Mouse (Mus musculus) heart, embryonic 12.5 days (tissue): ENCODE data around the gene Lsm14a. TPM values are rescaled to one million over a fixed set of nuclear protein-coding genes. Genes with fewer than 3 reads are reported as not detected.

Experiments
- ATAC-seq: fragments of 200-750 bp; cut with Nextera tagmentation; 2 replicates; pipeline ENCODE4 v1.8.0; 2017; ENCODE audit warnings: moderate TSS enrichment, moderate library complexity; ENCODE audit not compliant: insufficient number of reproducible peaks, low FRiP score
- H3K27ac ChIP-seq: fragments of 300-500 bp; sonication (generic); 2 replicates; pipeline ENCODE4 v1.5.1; 2016; ENCODE audit warnings: mild to moderate bottlenecking, moderate library complexity; ENCODE audit not compliant: poor library complexity, severe bottlenecking
- H3K27me3 ChIP-seq: fragments of 300-500 bp; sonication (generic); replicated peaks from 2 replicates; pipeline ENCODE4 v1.6.1; 2016; ENCODE audit warnings: mild to moderate bottlenecking, moderate library complexity
- H3K36me3 ChIP-seq: fragments of 300-500 bp; sonication (generic); 2 replicates; pipeline ENCODE4 v1.6.1; 2016; ENCODE audit warnings: mild to moderate bottlenecking, moderate library complexity
- H3K4me1 ChIP-seq: fragments of 300-500 bp; sonication (generic); replicated peaks from 2 replicates; pipeline ENCODE4 v1.6.1; 2016; ENCODE audit warnings: mild to moderate bottlenecking
- H3K4me2 ChIP-seq: fragments of 300-500 bp; sonication (generic); 2 replicates; pipeline ENCODE4 v1.6.1; 2016; ENCODE audit warnings: mild to moderate bottlenecking, moderate library complexity
- H3K4me3 ChIP-seq: fragments of 300-500 bp; sonication (generic); 2 replicates; pipeline ENCODE4 v1.5.1; 2016; ENCODE audit warnings: mild to moderate bottlenecking
- H3K9ac ChIP-seq: fragments of 300-500 bp; sonication (generic); 2 replicates; pipeline ENCODE4 v1.6.1; 2016; ENCODE audit warnings: mild to moderate bottlenecking, moderate library complexity
- H3K9me3 ChIP-seq: fragments of 300-500 bp; sonication (generic); replicated peaks from 2 replicates; pipeline ENCODE4 v1.6.1; 2016; ENCODE audit warnings: mild to moderate bottlenecking, moderate library complexity
- WGBS: fragments of 180-500 bp; shearing (Covaris S2); methylation state at CpG from one replicate; pipeline ENCODE4 v1.1.7; 2016; 5-methylcytosine and 5-hydroxymethylcytosine counted together
- polyA plus RNA-seq: library from polyadenylated mRNA; unstranded; fragments of >200 nt; fragmentation: Nextera tagmentation; extraction: Ambion mirVana; gene quantifications from 2 replicates; pipeline ENCODE4 v1.2.1, GENCODE M21; 2016

Gene Lsm14a
- polyA plus RNA-seq = 80.3 and 82.9 TPM in 2 replicates

DNA sequence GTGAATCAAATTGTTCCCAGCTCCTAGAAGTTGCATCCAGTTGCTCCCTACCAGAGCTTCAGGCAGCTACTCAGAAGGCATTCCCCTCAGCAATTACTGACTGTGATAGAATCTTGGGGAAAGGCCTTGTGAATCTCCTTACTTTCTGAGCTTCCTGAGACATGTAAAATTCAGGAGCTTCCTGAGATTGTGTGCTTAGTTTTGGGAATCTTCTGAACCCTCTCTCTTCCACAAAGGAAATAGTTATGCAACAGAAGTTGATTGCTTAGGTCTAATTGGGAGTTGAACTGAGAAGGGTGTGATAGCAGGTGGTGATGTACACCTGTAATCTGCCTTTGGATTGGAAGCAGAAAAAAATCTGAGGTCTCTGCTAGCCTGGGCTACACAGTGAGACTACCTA, at the start of gene Lsm14a:
Lsm14a (minus strand) TSS at position 101 of the 400 bp plus-strand sequence.
- H3K9ac ChIP-seq = no peak within 1 kb of the TSS
- ATAC-seq = no peak
- H3K4me1 ChIP-seq = peaks cover 11% of the 10 kb centered on the region
- no peaks in the 10 kb centered on the region for H3K9me3 ChIP-seq
- no peak within 1 kb of the TSS for H3K4me3 ChIP-seq
- no peaks in the 10 kb centered on the region for H3K27me3 ChIP-seq
- H3K4me2 ChIP-seq = no peak within 1 kb of the TSS
- H3K36me3 ChIP-seq = no peaks in the 10 kb centered on the region
- no peak within 1 kb of the TSS for H3K27ac ChIP-seq

DNA sequence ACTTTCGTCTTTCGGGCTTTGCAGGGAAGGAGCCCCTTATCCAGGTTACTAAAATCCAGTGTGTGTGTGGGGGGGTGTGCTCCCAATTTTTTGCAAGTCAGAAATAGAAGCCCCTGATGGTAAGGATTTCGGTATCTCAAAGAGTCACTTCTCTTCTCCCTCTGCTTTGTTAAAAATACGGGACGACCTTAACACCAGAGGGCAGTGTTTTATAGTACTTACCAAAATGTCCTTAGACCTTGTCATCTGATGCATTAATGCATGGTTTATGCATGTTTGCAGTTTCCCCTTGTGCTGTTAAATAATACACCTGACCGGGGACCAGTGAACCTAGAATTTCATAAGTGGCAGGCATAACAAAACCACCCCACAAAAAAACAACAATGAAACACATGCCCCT, 45.8 kb upstream of the Lsm14a start:
- Histone ChIP-seq H3K4me1 (no peaks in the 10 kb centered on the region), H3K27me3 (peaks cover 4% of the 10 kb centered on the region; the same call in 1 of the 2 replicates), H3K9ac (no peak overlapping the region), H3K9me3 (no peaks in the 10 kb centered on the region), H3K4me2 (no peak overlapping the region), H3K27ac (no peak overlapping the region), H3K36me3 (no peaks in the 10 kb centered on the region), H3K4me3 (no peak overlapping the region)
- ATAC-seq = no peak
- WGBS = 34% methylated on average over 6 of the region's 6 CpGs

DNA sequence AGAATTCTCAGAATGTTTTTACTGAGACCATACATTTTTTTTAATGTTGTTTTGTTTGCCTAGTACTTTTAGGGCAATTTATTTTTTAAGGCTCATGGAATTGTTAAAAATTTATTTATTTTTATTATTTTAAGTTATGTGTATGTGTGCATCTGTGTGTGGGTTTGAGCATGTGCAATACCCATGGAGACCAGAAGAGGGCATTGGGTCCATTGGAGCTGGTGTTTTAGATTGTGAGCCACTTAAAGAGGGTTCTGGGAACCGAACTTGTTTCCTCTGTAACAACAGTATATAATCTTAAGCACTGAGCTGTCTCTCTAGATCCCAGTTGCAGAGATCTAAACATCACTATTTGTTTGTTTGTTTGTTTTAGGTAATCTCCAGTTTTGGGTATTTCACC, 40.5 kb upstream of the Lsm14a start:
- peaks cover 4% of the 10 kb centered on the region; the same call in 1 of the 2 replicates for H3K27me3 ChIP-seq
- H3K4me1 ChIP-seq = no peaks in the 10 kb centered on the region
- no peak overlapping the region for H3K4me3 ChIP-seq
- WGBS = 75% methylated on average over 1 of the region's 1 CpGs
- no peak overlapping the region for H3K4me2 ChIP-seq
- H3K9ac ChIP-seq = no peak overlapping the region
- no peak overlapping the region for H3K27ac ChIP-seq
- no peak for ATAC-seq
- no peaks in the 10 kb centered on the region for H3K9me3 ChIP-seq
- no peaks in the 10 kb centered on the region for H3K36me3 ChIP-seq

DNA sequence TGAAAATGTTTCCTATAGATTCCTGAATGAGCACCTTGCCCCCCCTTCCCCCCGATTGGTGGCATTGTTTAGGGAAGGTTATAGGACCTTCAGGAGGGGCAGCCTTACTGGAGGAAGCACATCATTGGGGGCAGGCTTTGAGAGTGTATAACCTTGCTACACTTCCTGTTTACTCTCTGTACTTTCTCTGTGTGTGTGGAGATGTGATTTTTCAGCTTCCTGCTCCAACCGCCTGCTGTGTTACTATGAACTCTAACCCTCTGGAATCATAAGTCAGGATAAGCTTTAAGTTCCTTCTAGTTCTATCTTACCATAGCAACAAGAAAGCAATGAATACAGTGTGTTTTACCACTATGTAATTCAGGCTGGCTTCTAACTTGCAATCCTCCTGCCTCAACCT, 28.1 kb upstream of the Lsm14a start:
- ATAC-seq = no peak
- WGBS = 67% methylated on average over 2 of the region's 2 CpGs
- no peak overlapping the region for H3K9ac ChIP-seq
- no peak overlapping the region for H3K4me3 ChIP-seq
- no peak overlapping the region for H3K27ac ChIP-seq
- H3K27me3 ChIP-seq = no peaks in the 10 kb centered on the region
- no peaks in the 10 kb centered on the region for H3K4me1 ChIP-seq
- H3K36me3 ChIP-seq = no peaks in the 10 kb centered on the region
- no peak overlapping the region for H3K4me2 ChIP-seq
- peaks cover 5% of the 10 kb centered on the region; the same call in 1 of the 2 replicates for H3K9me3 ChIP-seq

DNA sequence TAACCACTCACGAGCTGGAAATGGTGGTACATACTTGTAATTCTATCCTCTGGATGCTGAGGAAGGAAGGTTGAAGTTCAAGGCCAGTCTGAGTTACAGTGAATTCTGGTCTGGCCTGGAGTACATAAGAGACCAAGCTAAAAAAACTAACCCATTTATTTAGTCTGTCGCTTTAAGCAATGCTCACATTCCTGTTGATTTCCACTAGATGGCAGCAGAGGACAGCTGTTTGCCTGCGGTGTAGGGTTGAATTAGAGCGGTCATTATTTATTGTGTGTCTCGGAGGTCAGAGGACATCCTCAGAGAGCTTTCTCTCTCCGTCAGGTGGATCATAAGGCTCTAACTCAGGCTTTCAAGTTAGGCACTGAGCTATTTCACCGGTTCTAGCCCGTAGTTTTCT, 14.4 kb upstream of the Lsm14a start:
- H3K27ac ChIP-seq = no peak overlapping the region
- H3K4me2 ChIP-seq = peak overlapping the region; percentile 26; the same call in 1 of the 2 replicates
- no peak overlapping the region for H3K4me3 ChIP-seq
- H3K9ac ChIP-seq = no peak overlapping the region
- no peaks in the 10 kb centered on the region for H3K4me1 ChIP-seq
- no peaks in the 10 kb centered on the region for H3K9me3 ChIP-seq
- H3K27me3 ChIP-seq = no peaks in the 10 kb centered on the region
- WGBS = 11% methylated on average over 8 of the region's 8 CpGs
- H3K36me3 ChIP-seq = no peaks in the 10 kb centered on the region
- ATAC-seq = no peak

DNA sequence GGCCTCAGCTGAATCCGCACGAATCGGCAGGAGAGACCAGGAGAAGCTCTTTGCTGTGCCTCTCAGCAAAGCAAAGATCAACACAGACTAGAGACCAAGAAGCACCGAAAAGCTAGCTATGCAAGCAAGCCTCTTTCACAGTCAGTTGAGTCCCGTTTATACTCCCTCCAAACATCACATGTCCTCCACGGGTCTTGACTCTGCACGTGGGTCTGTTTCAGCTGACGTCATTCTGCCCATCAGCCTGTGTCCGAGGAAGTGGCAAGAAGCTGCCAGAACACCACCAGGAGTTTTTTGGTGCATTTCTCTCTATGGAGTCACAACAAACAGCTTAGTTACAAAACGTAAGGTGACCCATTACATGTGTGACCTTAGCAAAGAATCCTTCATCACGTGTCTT, 10.8 kb upstream of the Lsm14a start:
- H3K36me3 ChIP-seq = no peaks in the 10 kb centered on the region
- no peak for ATAC-seq
- WGBS = 66% methylated on average over 11 of the region's 11 CpGs
- no peak overlapping the region for H3K4me3 ChIP-seq
- no peak overlapping the region for H3K9ac ChIP-seq
- no peak overlapping the region for H3K27ac ChIP-seq
- no peaks in the 10 kb centered on the region for H3K4me1 ChIP-seq
- H3K9me3 ChIP-seq = no peaks in the 10 kb centered on the region
- no peak overlapping the region for H3K4me2 ChIP-seq
- no peaks in the 10 kb centered on the region for H3K27me3 ChIP-seq

DNA sequence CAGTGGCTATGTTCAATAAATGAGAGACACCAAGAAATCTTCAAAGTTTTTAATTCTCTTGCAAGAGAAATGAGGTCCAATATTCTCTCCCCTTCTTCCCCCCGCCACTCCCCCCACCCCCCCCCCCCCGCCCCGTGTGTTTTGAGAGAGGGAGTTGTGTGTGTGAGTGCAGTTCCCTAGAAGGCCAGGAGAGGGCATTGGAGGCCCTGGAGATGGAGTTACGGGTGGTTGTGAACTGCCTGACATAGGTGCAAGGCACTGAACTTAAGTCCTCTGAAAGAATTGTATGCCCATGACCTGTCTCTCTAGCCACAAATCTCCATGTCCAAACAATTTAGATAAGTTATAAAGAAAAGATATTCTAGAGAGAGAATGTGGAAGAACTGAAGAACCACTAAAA, 7.0 kb upstream of the Lsm14a start:
- 0 out of 2 replicates have a peak, but pooled peaks cover 3% of the 10 kb centered on the region for H3K4me1 ChIP-seq
- 53% methylated on average over 3 of the region's 4 CpGs for WGBS
- ATAC-seq = no peak
- H3K27ac ChIP-seq = no peak overlapping the region
- H3K36me3 ChIP-seq = no peaks in the 10 kb centered on the region
- no peak overlapping the region for H3K4me2 ChIP-seq
- no peak overlapping the region for H3K9ac ChIP-seq
- H3K27me3 ChIP-seq = no peaks in the 10 kb centered on the region
- no peak overlapping the region for H3K4me3 ChIP-seq
- H3K9me3 ChIP-seq = no peaks in the 10 kb centered on the region

DNA sequence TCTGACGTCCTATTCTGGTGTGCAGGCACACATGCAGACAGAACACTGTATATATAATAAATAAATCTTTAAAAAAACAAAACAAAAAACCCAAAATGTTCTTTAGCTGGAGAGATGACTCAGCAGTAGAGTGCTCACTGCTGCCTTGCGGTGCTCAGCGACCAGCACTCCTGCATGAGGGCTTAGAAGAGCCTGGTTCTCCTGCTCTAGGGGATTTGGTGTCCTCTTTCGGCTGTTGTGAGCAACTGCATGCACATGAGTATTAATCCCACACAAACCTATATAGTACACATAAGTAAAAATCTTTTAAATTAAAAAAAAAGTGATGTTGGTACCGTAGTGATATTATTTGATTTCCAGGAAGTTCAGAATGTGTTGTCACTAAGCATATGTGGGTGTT, 5.7 kb upstream of the Lsm14a start:
- Histone ChIP-seq H3K4me1 (0 out of 2 replicates have a peak, but pooled peaks cover 3% of the 10 kb centered on the region), H3K27ac (no peak overlapping the region), H3K27me3 (no peaks in the 10 kb centered on the region), H3K4me2 (no peak overlapping the region), H3K4me3 (no peak overlapping the region), H3K36me3 (no peaks in the 10 kb centered on the region), H3K9ac (no peak overlapping the region), H3K9me3 (no peaks in the 10 kb centered on the region)
- WGBS = 79% methylated on average over 5 of the region's 5 CpGs
- no peak for ATAC-seq

DNA sequence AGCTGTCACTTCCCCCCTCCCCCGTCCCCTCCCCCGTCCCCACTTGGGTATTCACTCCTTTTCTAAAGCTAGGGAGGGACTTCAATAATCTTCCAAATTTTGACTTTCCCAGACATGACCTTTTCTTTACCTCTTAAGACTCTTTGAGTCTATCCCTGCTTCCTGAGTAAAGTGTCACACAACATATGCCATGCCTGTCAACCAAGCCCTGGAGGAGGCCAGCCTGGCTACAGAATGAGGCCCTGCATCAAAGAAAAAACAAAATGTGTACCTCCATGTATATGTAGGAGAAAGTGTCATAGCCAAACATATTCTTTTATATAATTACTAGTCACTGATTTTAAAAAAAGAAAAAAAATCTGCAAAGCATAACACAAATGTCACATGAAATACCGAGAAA, 3.7 kb upstream of the Lsm14a start:
- Histone ChIP-seq H3K36me3 (no peaks in the 10 kb centered on the region), H3K4me3 (no peak overlapping the region), H3K27ac (no peak overlapping the region), H3K27me3 (no peaks in the 10 kb centered on the region), H3K9me3 (no peaks in the 10 kb centered on the region), H3K9ac (no peak overlapping the region), H3K4me2 (no peak overlapping the region), H3K4me1 (0 out of 2 replicates have a peak, but pooled peaks cover 3% of the 10 kb centered on the region)
- WGBS = 61% methylated on average over 3 of the region's 3 CpGs
- ATAC-seq = no peak

DNA sequence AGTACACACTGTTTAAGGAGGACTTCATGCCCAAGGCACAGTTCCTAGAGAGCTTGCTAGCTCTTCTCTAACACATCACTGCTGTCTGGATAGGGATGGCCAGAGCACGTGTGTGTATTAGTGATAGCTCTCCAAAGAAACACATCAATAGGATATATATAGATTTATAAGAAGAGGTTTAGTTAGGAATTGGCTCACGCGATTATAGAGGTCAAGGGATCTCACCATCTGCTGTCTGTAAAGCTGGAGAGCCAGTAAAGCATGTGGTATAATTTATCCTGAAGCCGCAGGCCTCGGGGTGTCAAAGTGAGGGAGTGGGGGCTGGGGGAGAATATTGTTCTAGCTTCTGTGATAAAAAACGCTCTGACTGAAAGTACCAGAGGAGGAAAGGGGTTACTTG, 2.6 kb upstream of the Lsm14a start:
- H3K36me3 ChIP-seq = no peaks in the 10 kb centered on the region
- no peaks in the 10 kb centered on the region for H3K27me3 ChIP-seq
- H3K4me2 ChIP-seq = no peak overlapping the region
- peaks cover 6% of the 10 kb centered on the region for H3K4me1 ChIP-seq
- H3K27ac ChIP-seq = no peak overlapping the region
- H3K9ac ChIP-seq = no peak overlapping the region
- ATAC-seq = no peak
- no peaks in the 10 kb centered on the region for H3K9me3 ChIP-seq
- 74% methylated on average over 6 of the region's 6 CpGs for WGBS
- H3K4me3 ChIP-seq = no peak overlapping the region

DNA sequence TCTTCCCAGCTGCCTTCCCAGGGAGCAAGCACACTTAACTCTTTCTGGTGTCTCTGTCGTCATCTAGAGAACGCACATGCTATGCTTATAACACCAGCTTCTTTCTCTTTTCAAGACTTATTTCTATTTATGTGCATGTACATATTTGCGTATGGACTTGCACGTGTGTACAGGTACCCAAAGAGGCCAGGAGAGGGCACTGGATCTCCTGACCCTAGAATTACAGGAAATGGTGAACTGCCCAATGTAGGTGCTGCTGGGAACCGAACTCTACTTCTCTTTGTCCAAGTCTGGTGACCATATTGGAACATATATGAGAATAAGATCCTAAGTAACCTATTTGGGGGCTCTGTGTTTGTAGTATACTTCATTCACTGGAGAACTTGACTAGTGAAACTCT, 1.5 kb upstream of the Lsm14a start:
- Histone ChIP-seq H3K4me1 (peaks cover 11% of the 10 kb centered on the region), H3K27me3 (no peaks in the 10 kb centered on the region), H3K27ac (no peak overlapping the region), H3K36me3 (no peaks in the 10 kb centered on the region), H3K4me2 (no peak overlapping the region), H3K9ac (no peak overlapping the region), H3K4me3 (no peak overlapping the region), H3K9me3 (no peaks in the 10 kb centered on the region)
- no peak for ATAC-seq
- WGBS = 80% methylated on average over 5 of the region's 5 CpGs

DNA sequence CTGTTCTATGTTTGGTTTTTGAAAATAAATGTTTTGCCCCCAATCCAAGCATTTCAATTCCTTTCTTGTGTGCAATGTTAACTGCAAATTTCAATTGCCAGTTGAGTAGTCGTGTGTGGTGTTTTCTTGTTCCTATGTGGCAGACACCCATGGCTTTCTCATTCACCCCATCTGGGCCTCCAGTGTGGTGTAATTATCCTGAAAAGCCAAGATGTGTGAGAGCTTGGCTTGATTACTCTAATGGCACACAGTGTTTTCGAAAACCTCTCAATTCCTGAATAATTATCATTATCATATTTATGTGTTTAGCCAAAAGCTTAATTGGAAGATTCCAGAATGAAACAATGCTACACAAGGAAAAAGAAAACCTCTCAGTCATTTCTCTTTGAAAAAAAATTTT, 976 bp upstream of the Lsm14a start:
- ATAC-seq = no peak
- H3K36me3 ChIP-seq = no peaks in the 10 kb centered on the region
- no peak overlapping the region for H3K9ac ChIP-seq
- no peak overlapping the region for H3K27ac ChIP-seq
- H3K4me1 ChIP-seq = peaks cover 11% of the 10 kb centered on the region
- WGBS = 76% methylated on average over 2 of the region's 2 CpGs
- no peak overlapping the region for H3K4me2 ChIP-seq
- H3K27me3 ChIP-seq = no peaks in the 10 kb centered on the region
- H3K4me3 ChIP-seq = no peak overlapping the region
- H3K9me3 ChIP-seq = no peaks in the 10 kb centered on the region
